Mouse (Mus musculus): ENCODE data around the gene Aldh2. TPM values are rescaled to one million over a fixed set of nuclear protein-coding genes. Genes with fewer than 3 reads are reported as not detected.
"Not testable (repeated sequence)": the region's sequence is repeated elsewhere in the genome, so short reads cannot be mapped to it uniquely, and the experiment has no call there.

The Aldh2 gene
- polyA plus RNA-seq, 2 experiments, result 108 to 328 TPM

DNA sequence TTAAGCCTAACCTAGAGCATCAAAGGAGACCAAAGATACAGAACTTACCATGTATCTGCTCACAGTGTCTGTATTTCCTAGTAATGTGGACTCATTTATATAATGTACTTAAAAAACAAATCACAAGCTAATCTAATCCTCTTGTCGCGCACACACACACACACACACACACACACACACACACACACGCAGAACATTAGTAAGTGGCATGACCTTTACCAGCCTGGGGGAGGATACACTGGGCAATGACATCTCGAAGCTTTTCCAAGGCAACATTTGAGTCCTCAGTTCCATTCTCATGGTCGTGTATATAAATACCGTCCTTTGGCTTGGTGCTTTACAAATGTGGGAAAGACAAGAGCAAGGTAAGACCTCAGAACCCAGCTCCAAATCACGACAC is 67.1 kb downstream of the Aldh2 start:
- no peak for DNase-seq (ENCODE audit: low spot score)
- no peak overlapping the region for H3K27ac ChIP-seq (replicated peaks; ENCODE audit: low read depth, low read length)
- no peak for TF ChIP-seq POLR2A (IDR thresholded peaks at IDR 0.05; ENCODE audit: borderline replicate concordance, extremely low read depth, insufficient read depth, insufficient read length)
- H3K4me1 ChIP-seq (ENCODE audit: control insufficient read depth, insufficient read depth, low read length), result no peaks in the 10 kb centered on the region
- no peaks in the 10 kb centered on the region for H3K9me3 ChIP-seq (ENCODE audit: control insufficient read depth, low read length)
- ATAC-seq (ENCODE audit: low FRiP score, low read depth), result no peak
- no peak overlapping the region for H3K9ac ChIP-seq (ENCODE audit: low read depth, low read length, severe bottlenecking)
- no peak overlapping the region for H3K4me3 ChIP-seq (replicated peaks; ENCODE audit: low read length)
- H3K4me2 ChIP-seq (replicated peaks; ENCODE audit: low read depth, low read length, severe bottlenecking), result no peak overlapping the region
- WGBS, result 81% methylated on average over 7 of the region's 7 CpGs
- H3K36me3 ChIP-seq (ENCODE audit: control insufficient read depth, insufficient read depth, low read length), result peaks cover 86% of the 10 kb centered on the region
- H3K27me3 ChIP-seq (ENCODE audit: control insufficient read depth, insufficient read depth, low read length), result no peaks in the 10 kb centered on the region

DNA sequence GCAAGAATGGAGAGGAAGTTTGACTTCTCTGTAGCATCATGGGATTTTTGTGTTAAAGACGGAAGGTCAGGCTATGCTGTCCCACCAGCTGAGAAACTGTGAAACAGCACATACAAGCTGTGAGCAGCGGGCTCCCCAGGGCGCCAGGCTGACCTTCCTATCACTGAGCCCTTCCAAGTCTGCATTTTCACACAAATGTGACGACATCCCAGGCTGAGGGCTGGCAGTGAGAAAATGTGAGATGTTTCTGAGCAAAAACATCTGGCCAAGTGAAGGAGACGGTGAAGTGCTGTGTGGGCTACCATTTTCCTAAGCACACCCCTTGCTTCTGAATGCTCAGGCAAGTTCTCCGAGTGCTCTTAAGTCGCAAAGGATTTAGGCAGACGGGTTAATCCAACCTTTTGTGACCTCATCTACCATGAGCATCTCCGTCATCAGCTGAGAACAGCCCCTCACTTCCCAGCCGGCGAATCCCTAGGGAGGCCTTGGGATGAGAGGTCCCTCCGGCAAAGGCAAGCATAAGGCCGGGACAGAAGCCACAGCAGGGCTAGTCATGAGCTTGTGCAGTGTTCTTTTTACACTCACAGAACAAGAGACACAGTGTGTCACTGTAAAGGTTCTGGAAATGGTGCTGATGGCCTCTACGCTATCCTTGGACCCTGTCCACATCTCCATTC is 67.7 kb downstream of the Aldh2 start:
- H3K4me3 ChIP-seq (replicated peaks; ENCODE audit: low read length), result no peak overlapping the region
- 87% methylated on average over 14 of the region's 14 CpGs for WGBS
- H3K9ac ChIP-seq (ENCODE audit: low read depth, low read length, severe bottlenecking), result no peak overlapping the region
- DNase-seq (ENCODE audit: low spot score), result no peak
- H3K4me1 ChIP-seq (ENCODE audit: control insufficient read depth, insufficient read depth, low read length), result no peaks in the 10 kb centered on the region
- H3K27ac ChIP-seq (replicated peaks; ENCODE audit: low read depth, low read length), result no peak overlapping the region
- no peaks in the 10 kb centered on the region for H3K27me3 ChIP-seq (ENCODE audit: control insufficient read depth, insufficient read depth, low read length)
- H3K9me3 ChIP-seq (ENCODE audit: control insufficient read depth, low read length), result no peaks in the 10 kb centered on the region
- no peak for TF ChIP-seq POLR2A (IDR thresholded peaks at IDR 0.05; ENCODE audit: borderline replicate concordance, extremely low read depth, insufficient read depth, insufficient read length)
- ATAC-seq (ENCODE audit: low FRiP score, low read depth), result no peak
- peaks cover 86% of the 10 kb centered on the region for H3K36me3 ChIP-seq (ENCODE audit: control insufficient read depth, insufficient read depth, low read length)
- H3K4me2 ChIP-seq (replicated peaks; ENCODE audit: low read depth, low read length, severe bottlenecking), result no peak overlapping the region

GRCm38 (mm10) chr5:121519758-121520157 is 73.9 kb downstream of the Aldh2 start:
- H3K27me3 ChIP-seq (ENCODE audit: control insufficient read depth, insufficient read depth, low read length); ATAC-seq (ENCODE audit: low FRiP score, low read depth); H3K9ac ChIP-seq (ENCODE audit: low read depth, low read length, severe bottlenecking); DNase-seq (ENCODE audit: low spot score); H3K9me3 ChIP-seq (ENCODE audit: control insufficient read depth, low read length); H3K4me1 ChIP-seq (ENCODE audit: control insufficient read depth, insufficient read depth, low read length); H3K4me2 ChIP-seq (replicated peaks; ENCODE audit: low read depth, low read length, severe bottlenecking); H3K4me3 ChIP-seq (replicated peaks; ENCODE audit: low read length); H3K27ac ChIP-seq (replicated peaks; ENCODE audit: low read depth, low read length): not testable (repeated sequence)
- 87% methylated on average over 10 of the region's 17 CpGs for WGBS
- peaks cover 49% of the 10 kb centered on the region for H3K36me3 ChIP-seq (ENCODE audit: control insufficient read depth, insufficient read depth, low read length)

- Histone ChIP-seq H3K9ac (ENCODE audit: low read depth, low read length, severe bottlenecking) (no peak overlapping the region), H3K4me2 (replicated peaks; ENCODE audit: low read depth, low read length, severe bottlenecking) (no peak overlapping the region), H3K36me3 (ENCODE audit: control insufficient read depth, insufficient read depth, low read length) (peaks cover 41% of the 10 kb centered on the region), H3K4me1 (ENCODE audit: control insufficient read depth, insufficient read depth, low read length) (no peaks in the 10 kb centered on the region), H3K9me3 (ENCODE audit: control insufficient read depth, low read length) (no peaks in the 10 kb centered on the region), H3K27me3 (ENCODE audit: control insufficient read depth, insufficient read depth, low read length) (no peaks in the 10 kb centered on the region), H3K27ac (replicated peaks; ENCODE audit: low read depth, low read length) (no peak overlapping the region), H3K4me3 (replicated peaks; ENCODE audit: low read length) (no peak overlapping the region)
- 93% methylated on average over 9 of the region's 9 CpGs for WGBS
- no peak for TF ChIP-seq POLR2A (IDR thresholded peaks at IDR 0.05; ENCODE audit: borderline replicate concordance, extremely low read depth, insufficient read depth, insufficient read length)
- ATAC-seq (ENCODE audit: low FRiP score, low read depth), result no peak
- DNase-seq (ENCODE audit: low spot score), result no peak
These were observed 74.6 kb downstream of the Aldh2 start for GRCm38 (mm10) chr5:121518983-121519382.

Other genes starting within 250 kb of the Aldh2 start
- gene Trafd1, start 208.2 kb downstream of the Aldh2 start, polyA plus RNA-seq (2012; rRNA removed), result 102 and 109 TPM in 2 replicates
- 70.2 and 74.7 TPM in 2 replicates for gene Trafd1, start 208.2 kb downstream of the Aldh2 start, polyA plus RNA-seq (2014; fragmentation: Nextera tagmentation; extraction: Ambion mirVana)
- 20.2 and 20.9 TPM in 2 replicates for gene Naa25, start 195.9 kb downstream of the Aldh2 start, polyA plus RNA-seq (2012; rRNA removed)
- gene Naa25, start 195.9 kb downstream of the Aldh2 start, polyA plus RNA-seq (2014; fragmentation: Nextera tagmentation; extraction: Ambion mirVana), result 39.8 and 41.2 TPM in 2 replicates
- gene Tmem116, start 141.9 kb downstream of the Aldh2 start, polyA plus RNA-seq (2012; rRNA removed), result 2.4 and 3.4 TPM in 2 replicates
- 1.5 and 2.9 TPM in 2 replicates for gene Tmem116, start 141.9 kb downstream of the Aldh2 start, polyA plus RNA-seq (2014; fragmentation: Nextera tagmentation; extraction: Ambion mirVana)
- gene Erp29, start 141.3 kb downstream of the Aldh2 start, polyA plus RNA-seq (2012; rRNA removed), result 113 and 161 TPM in 2 replicates
- gene Erp29, start 141.3 kb downstream of the Aldh2 start, polyA plus RNA-seq (2014; fragmentation: Nextera tagmentation; extraction: Ambion mirVana), result 159 and 162 TPM in 2 replicates
- not detected in 2 replicates for gene Adam1b, start 90.4 kb downstream of the Aldh2 start, polyA plus RNA-seq (2012; rRNA removed)
- gene Adam1b, start 90.4 kb downstream of the Aldh2 start, polyA plus RNA-seq (2014; fragmentation: Nextera tagmentation; extraction: Ambion mirVana), result 0.18 TPM in 1 of 2 replicates, not detected in the other
- 14.7 and 15.3 TPM in 2 replicates for gene Adam1a, start 48.3 kb downstream of the Aldh2 start, polyA plus RNA-seq (2012; rRNA removed)
- gene Adam1a, start 48.3 kb downstream of the Aldh2 start, polyA plus RNA-seq (2014; fragmentation: Nextera tagmentation; extraction: Ambion mirVana), result 1.3 and 1.9 TPM in 2 replicates
- gene Gm42878, start 48.3 kb downstream of the Aldh2 start, polyA plus RNA-seq (2012; rRNA removed), result 0.28 and 0.31 TPM in 2 replicates
- gene Gm42878, start 48.3 kb downstream of the Aldh2 start, polyA plus RNA-seq (2014; fragmentation: Nextera tagmentation; extraction: Ambion mirVana), result 0.69 TPM in 1 of 2 replicates, not detected in the other
- 89.2 and 110 TPM in 2 replicates for gene Mapkapk5, start 47.9 kb downstream of the Aldh2 start, polyA plus RNA-seq (2012; rRNA removed)
- 60.4 and 61.6 TPM in 2 replicates for gene Mapkapk5, start 47.9 kb downstream of the Aldh2 start, polyA plus RNA-seq (2014; fragmentation: Nextera tagmentation; extraction: Ambion mirVana)
- 2.0 and 3.2 TPM in 2 replicates for gene Acad12, start 25.1 kb upstream of the Aldh2 start, polyA plus RNA-seq (2012; rRNA removed)
- 1.6 and 2.1 TPM in 2 replicates for gene Acad12, start 25.1 kb upstream of the Aldh2 start, polyA plus RNA-seq (2014; fragmentation: Nextera tagmentation; extraction: Ambion mirVana)
- gene Acad10, start 66.7 kb upstream of the Aldh2 start, polyA plus RNA-seq (2012; rRNA removed), result 2.6 and 2.7 TPM in 2 replicates
- 1.3 and 2.2 TPM in 2 replicates for gene Acad10, start 66.7 kb upstream of the Aldh2 start, polyA plus RNA-seq (2014; fragmentation: Nextera tagmentation; extraction: Ambion mirVana)
- gene Brap, start 66.7 kb upstream of the Aldh2 start, polyA plus RNA-seq (2012; rRNA removed), result 26.1 and 28.2 TPM in 2 replicates
- 44.6 and 52.7 TPM in 2 replicates for gene Brap, start 66.7 kb upstream of the Aldh2 start, polyA plus RNA-seq (2014; fragmentation: Nextera tagmentation; extraction: Ambion mirVana)
- gene Atxn2, start 117.5 kb upstream of the Aldh2 start, polyA plus RNA-seq (2012; rRNA removed), result 156 and 220 TPM in 2 replicates
- gene Atxn2, start 117.5 kb upstream of the Aldh2 start, polyA plus RNA-seq (2014; fragmentation: Nextera tagmentation; extraction: Ambion mirVana), result 87.2 and 108 TPM in 2 replicates
- 24.1 and 34.9 TPM in 2 replicates for gene Sh2b3, start 243.8 kb upstream of the Aldh2 start, polyA plus RNA-seq (2012; rRNA removed)
- gene Sh2b3, start 243.8 kb upstream of the Aldh2 start, polyA plus RNA-seq (2014; fragmentation: Nextera tagmentation; extraction: Ambion mirVana), result 18.5 and 19.7 TPM in 2 replicates